16 mouse cellular contexts compared by ENCODE assay signal in the genomic region with DNA sequence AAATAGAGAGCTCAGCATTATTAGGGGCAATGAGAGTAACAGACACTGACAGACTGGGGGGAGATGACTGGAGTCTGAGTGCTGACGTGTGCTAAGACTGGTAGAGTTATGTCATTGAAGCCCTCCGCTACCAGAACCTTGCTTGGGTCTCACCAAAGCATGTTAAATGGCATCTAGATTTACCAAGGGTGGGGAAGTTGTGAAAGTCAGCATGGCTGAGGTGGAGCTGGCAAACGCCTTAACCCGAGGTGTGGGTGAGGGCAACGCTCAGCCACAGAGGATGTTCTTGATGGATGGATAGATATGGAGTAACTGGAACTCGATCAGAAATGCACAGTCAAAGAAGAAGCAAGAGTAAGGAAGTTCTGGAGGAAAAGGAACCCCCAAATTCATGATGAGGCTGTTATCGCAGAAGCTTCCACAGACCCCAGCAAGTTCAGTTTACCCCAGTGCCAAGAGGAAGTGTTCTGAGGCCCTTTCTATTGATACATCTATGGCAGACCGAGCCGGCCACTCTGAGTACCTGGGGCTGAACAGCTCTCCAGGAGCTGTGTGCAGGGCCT.
"Had no signal": no experiment of that assay in that cellular context is flagged by ENCODE, and none has a peak within 500 bp of the region (broad histone marks: within the 10 kb centered on the region; RNA-seq: fewer than 3 reads in every experiment).

No protein-coding gene starts in this region.

- H3K9ac ChIP-seq: liver, embryonic 15.5 days; neural tube, embryonic 13.5 days had no signal

- H3K4me2 ChIP-seq: liver, embryonic 11.5 days; liver, embryonic 15.5 days; neural tube, embryonic 13.5 days had no signal

- H3K36me3 ChIP-seq: liver, embryonic 15.5 days had no signal

- H3K9me3 ChIP-seq: limb, embryonic 10.5 days; liver, embryonic 15.5 days; midbrain, embryonic 10.5 days; neural tube, embryonic 13.5 days had no signal

- H3K4me1 ChIP-seq: limb, embryonic 10.5 days had no signal

- H3K4me3 ChIP-seq: left cerebral cortex, adult 2 months; limb, embryonic 10.5 days; liver, embryonic 15.5 days; midbrain, embryonic 10.5 days; neural tube, embryonic 13.5 days had no signal

- H3K27ac ChIP-seq: left cerebral cortex, adult 2 months; limb, embryonic 10.5 days; liver, embryonic 15.5 days; midbrain, embryonic 10.5 days; neural tube, embryonic 13.5 days had no signal

- H3K27me3 ChIP-seq: liver, embryonic 15.5 days; neural tube, embryonic 13.5 days had no signal

- DNase-seq: kidney, adult 9 months; lung, adult 2 months; lung, postnatal 36 days; midbrain, embryonic 14.5 days; right cerebral cortex, adult 18-20 months; right cerebral cortex, postnatal 25 days; thymus, postnatal 4 days had no signal

- ATAC-seq: hindbrain, embryonic 16.5 days; inflammation-experienced regulatory T-cells, adult 6 months; lung, postnatal 0 days had no signal
